Mouse (Mus musculus): ENCODE data around the gene Hectd1.

- no peak for TF ChIP-seq TAL1 (IDR thresholded peaks at IDR 0.05; ENCODE audit: low read length)
- TF ChIP-seq GATA1 (IDR thresholded peaks at IDR 0.05; ENCODE audit: low read length) = no peak
Observed at GRCm38 (mm10) chr12:51866226-51866910, 37.0 kb upstream of the Hectd1 start.

All from erythroblast, embryonic 14.5 days (primary cell).